Mouse (Mus musculus) cerebellum, adult (tissue): ENCODE measurements at regions not wholly inside any gene's neighbourhood (a gene's known extent, or its start where the extent isn't known, plus 50 kb on each side); places are given as distances from the start of the nearest gene placed in this dataset.

ENCODE experiments used
- ATAC-seq: cut with Nextera tagmentation; 2 replicates; pipeline ENCODE4 v1.9.2; 2017; ENCODE audit warnings: mild to moderate bottlenecking, moderate library complexity, mixed read lengths; ENCODE audit not compliant: insufficient number of reproducible peaks, low FRiP score, low TSS enrichment

DNA sequence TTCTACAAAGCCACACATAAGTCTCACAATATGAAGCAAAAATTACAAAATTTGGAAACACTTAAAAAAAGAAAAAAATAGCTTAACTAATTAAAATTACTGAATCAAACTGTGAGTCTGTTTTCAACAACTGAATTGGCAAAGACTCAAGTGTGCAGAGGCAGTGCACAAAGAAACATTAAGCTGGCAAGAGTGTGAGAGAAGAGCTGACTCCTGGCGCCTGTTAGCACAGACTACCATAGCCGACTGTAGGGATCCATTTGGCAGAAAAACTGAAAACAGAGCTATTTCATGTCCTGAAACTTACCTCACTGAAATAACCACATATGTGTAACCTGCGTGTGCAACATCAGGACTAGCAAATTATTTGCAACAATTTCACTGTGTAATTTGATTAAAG lies 746.4 kb upstream of the Cypt12 start:
- no peak for ATAC-seq

GRCm38 (mm10) chr3:17214031-17214430 lies 734.2 kb upstream of the Cypt12 start:
- ATAC-seq, result no peak

- ATAC-seq, result no peak
Observed at GRCm38 (mm10) chr3:17216825-17217224, 731.4 kb upstream of the Cypt12 start.

GRCm38 (mm10) chr3:17238407-17238806 lies 709.8 kb upstream of the Cypt12 start:
- no peak for ATAC-seq

DNA sequence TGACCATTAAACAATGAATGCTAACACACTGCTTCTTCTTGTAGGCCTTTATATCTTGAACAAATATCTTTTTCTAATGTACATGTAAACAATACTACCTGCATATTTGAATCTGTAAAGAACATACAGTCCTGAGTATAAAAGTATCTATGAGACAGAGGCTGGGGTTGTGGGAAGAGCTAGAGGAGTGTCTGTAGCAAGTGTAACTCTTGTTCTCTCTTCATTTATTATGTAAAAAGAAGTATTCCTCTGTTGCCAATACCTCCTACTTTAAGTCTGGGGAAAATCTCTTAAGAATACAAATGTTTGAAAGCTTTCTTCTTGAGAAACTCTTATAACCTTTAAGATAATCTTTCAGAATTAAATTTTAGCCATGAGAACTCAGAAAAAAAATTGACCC lies 689.8 kb upstream of the Cypt12 start:
- no peak for ATAC-seq

DNA sequence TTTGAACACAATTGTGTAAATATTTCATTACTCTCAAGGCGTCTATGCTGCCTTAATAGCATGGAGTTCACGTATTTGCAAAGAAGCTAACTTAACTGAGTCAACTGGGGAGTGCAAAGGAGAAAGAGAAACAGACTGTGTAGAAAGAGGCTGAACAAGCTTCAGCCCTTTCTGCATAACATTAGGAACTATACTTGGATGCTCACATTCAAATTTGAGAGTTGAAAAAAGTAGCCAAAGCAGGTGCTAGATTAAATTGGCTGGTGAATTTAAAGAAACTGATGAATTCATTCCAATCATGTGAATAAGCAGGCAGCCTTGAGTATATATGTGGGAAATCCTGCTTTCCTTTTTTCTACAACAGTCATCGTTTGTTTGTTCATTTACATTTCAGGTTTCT lies 689.1 kb upstream of the Cypt12 start:
- ATAC-seq, result no peak

GRCm38 (mm10) chr3:17281231-17281630 lies 667.0 kb upstream of the Cypt12 start:
- ATAC-seq, result no peak

DNA sequence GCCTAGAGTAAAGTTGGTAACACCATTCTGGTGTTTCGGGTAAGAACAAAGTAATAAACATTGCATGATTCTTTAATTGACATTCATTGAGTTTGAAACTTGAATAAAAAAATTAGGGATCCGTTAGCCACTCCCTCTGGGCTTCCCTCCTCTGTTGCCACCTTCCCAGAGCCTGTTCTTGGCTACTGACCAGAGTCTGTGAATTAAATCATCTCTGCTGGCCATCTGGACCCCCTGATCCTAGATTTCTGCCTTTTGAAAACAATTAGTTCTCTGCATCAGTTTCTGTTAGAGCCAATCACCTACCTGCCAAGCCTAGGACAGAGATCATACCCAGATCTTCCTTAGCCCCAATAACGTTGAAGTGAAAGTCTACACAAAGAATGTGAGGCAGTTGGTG lies 665.3 kb upstream of the Cypt12 start:
- ATAC-seq, result no peak

DNA sequence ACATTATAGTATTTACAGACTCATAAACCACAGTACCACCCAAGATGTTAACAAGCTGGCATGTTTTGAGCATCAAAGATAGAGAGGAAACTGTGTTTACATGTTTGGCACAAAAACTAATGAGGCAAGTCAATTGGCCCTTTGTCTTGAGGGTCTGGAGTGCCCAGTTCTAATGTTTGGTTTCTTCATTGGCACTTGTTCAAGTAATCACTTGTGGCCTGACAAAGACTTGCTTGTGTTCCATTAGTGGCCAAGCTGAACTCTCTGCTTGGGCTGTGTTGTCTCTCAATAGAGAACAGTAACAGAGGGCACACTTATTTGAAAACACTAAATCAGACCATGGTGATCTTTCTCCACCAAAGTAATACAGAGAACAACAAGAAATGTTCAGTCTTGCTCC lies 630.7 kb upstream of the Cypt12 start:
- ATAC-seq, result no peak

GRCm38 (mm10) chr3:17318450-17318849 lies 629.8 kb upstream of the Cypt12 start:
- no peak for ATAC-seq

- ATAC-seq, result peak; percentile 61; the same call in 1 of the 2 replicates
Observed at GRCm38 (mm10) chr3:17319213-17319612, 629.0 kb upstream of the Cypt12 start.

- ATAC-seq, result no peak
Observed at GRCm38 (mm10) chr3:17319931-17320330, 628.3 kb upstream of the Cypt12 start.

DNA sequence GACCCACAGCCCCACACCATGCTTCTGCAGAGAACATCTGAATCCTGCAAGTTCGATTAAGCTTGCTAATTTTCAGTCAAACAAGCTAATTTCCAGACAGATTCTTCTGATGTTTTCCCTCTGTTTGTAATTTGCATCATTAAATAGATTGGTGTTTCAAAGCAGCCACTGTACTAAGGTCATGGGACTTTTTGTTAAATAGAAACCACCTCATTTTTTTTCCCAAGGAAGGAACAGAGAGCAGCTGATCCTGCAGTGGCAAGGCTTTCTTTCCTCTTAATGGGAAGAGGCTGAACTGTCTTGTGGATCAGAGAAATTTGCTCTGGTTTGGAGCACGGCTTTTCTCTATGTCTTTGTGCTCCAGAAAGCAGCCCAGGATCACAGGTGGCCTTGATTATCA lies 625.9 kb upstream of the Cypt12 start:
- no peak for ATAC-seq

- ATAC-seq, result no peak
Observed at GRCm38 (mm10) chr3:17324816-17325215, 623.4 kb upstream of the Cypt12 start.

DNA sequence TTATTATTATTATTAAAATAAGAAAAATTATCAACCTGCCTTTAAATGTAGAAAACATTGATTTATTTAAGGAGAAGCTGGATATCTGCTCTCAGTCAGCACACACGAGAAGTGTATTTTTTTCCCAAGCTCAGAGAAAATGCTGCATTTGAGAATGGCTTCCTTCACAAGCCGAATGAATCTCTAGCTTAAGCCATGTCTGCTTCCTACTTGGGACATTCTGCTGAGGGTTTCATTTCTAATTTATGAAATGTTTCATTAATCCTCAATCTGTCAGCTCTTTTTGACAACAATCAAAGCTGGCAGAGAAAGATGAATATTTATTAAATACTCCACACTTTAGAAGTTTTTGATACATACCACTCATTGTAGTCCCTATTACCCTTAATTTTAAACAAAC lies 622.4 kb upstream of the Cypt12 start:
- ATAC-seq, result no peak

DNA sequence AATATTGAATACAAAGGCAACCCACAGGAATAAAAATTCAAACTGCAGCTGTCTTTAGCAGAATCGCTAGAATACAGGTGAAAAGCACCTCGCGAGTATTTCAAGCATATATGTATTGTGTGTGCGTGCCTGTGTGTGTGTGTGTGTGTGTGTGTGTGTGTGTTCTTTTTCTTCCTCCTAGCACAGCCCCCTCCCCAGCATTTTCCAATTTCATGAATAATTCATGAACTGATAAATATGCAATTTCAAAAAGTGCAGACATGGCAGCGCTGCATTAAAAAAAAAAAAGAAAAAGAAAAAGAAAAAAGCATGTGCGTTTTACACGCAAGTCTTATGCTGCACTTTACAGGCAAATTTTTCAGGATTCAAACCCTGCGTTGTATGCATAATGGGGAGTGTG lies 621.9 kb upstream of the Cypt12 start:
- ATAC-seq, result no peak

- no peak for ATAC-seq
Observed at GRCm38 (mm10) chr3:17326774-17327173, 621.4 kb upstream of the Cypt12 start.

- no peak for ATAC-seq
Observed at GRCm38 (mm10) chr3:17327706-17328105, 620.5 kb upstream of the Cypt12 start.

- ATAC-seq, result no peak
Observed at GRCm38 (mm10) chr3:17329411-17329810, 618.8 kb upstream of the Cypt12 start.

DNA sequence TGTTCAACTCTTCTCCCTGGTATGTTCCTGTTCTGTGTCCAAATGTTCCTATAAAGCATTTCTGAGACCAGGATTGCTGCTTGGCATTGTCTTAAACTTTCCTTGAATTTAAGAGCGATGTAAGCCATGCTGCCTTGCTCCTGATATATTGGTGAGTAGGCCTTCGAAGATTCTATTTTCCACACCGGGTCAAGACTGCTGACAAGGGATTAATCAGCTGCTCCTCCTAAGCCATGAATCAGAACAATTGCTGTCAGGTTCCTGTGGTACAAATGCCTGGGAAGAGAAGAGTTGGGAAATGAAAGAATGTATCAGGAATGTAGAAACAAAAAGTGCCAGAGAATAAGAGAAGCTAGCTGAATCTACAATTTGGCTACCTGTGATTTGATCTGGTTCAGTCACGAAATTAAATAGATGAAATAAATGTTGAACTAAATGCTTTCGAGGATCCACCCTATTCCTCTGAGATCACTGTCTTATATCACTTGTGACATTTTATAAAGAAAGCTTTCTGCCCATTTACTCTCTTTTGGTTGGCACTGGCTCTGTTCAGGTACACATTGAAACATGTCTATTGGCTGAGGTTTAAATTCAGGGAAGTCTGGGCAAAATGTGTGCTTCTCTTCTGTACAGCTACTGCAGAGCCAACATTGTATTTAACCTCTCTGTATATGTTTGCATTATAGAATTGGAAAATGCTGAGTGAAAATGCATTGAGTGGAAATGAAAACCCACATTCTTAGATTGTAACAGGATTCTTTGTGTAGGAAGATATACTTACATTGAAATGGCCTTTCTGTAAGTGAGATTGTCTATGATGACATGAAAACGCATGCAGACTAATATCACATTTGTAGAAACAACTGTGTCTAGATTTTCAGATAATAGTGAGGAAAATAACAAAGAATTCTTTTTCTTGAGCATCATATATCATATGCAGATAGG lies 617.5 kb upstream of the Cypt12 start:
- no peak for ATAC-seq

- no peak for ATAC-seq
Observed at GRCm38 (mm10) chr3:17360253-17360652, 588.0 kb upstream of the Cypt12 start.
